Mouse (Mus musculus): ENCODE results near the gene Ly6g5c. TPM values are rescaled to one million over a fixed set of nuclear protein-coding genes. Genes with fewer than 3 reads are reported as not detected.

Ly6g5c gene
- total RNA-seq (2017), result not detected in 2 replicates

- ATAC-seq (ENCODE audit: extremely low read depth, insufficient number of reproducible peaks, low FRiP score, poor library complexity, severe bottlenecking), result no peak
Measured at GRCm38 (mm10) chr17:35108097-35108496, at the start of gene Ly6g5c. Gene Ly6g5c (plus strand): TSS chr17:35108279.

- ATAC-seq (ENCODE audit: extremely low read depth, insufficient number of reproducible peaks, low FRiP score, poor library complexity, severe bottlenecking), result no peak
Measured at GRCm38 (mm10) chr17:35058316-35058715, 49.8 kb upstream of the Ly6g5c start.

DNA sequence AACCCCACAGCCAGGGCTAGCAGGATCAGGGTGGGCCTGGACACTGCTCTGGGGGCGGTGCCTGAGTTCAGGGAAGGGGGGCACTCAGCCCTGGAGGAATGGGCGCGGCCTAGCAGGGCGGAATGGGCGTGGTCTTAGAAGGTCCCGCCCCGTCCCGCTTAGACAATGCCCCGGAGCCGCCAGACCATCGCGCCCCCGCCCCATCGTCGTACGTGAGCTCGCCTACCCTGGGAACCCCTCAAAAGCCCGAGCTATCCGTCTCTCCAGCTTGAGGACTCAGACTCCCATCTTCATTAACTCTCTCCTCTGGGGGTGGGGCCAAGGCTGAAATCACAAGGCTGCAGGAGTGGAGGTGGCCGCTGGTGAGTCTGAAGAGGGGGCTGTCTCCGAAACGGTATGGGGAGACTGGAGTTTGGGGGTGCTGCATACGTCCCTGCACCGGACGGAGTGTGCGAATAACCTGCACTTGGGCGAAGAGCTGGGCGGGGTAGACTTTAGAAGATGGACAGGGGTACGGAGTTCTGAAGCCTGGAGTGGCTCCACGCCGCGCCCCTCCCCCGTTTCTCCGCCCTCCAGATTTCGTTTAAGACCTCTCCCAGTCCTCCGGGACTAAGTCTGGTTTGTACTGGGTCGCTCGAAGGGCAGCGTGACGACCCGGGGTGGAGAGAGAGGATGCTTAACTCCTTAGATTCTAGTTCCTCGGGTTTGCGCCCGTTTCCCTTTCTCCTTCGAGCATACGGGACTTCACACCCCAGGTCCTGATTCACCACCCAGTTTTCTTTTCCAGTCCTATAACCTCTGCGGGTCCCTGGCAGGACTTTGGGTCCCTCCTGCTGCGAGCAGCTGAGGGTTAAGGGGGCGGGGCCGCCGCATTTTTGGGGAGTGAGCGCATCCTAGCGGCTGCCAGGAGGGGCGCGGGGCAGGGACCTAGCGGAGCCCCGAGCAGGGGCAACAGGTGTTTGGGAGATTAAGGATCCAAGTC, 48.9 kb upstream of the Ly6g5c start, which contains the start of gene Ddah2:
Gene Ddah2 (plus strand): TSS at position 125 of the 982 bp plus-strand sequence.
- peak; percentile 80 for ATAC-seq (ENCODE audit: extremely low read depth, insufficient number of reproducible peaks, low FRiP score, poor library complexity, severe bottlenecking)

GRCm38 (mm10) chr17:35060071-35060470, 48.0 kb upstream of the Ly6g5c start:
- no peak for ATAC-seq (ENCODE audit: extremely low read depth, insufficient number of reproducible peaks, low FRiP score, poor library complexity, severe bottlenecking)

DNA sequence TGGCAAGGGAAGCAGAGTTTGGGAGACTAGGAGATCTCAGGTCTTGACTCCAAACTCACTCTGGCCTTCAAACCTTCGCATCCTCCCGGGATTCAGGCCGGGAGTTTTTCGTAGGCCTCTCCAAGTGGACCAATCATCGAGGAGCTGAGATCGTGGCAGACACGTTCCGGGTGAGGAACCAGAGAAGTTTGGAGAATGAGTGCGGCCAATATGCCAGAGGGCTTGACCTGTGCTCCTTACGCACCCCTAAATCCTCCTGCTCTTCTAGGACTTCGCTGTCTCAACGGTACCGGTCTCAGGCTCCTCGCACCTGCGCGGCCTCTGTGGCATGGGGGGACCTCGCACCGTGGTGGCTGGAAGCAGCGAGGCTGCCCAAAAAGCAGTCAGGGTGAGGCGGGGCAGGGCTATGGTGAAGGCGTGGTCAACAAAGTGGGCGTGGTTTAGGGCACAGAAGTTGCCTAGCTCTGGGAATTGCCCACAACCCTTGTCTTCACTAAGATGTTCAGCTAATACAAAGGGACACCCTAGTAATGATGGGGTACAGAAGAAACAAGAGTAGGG, 47.3 kb upstream of the Ly6g5c start:
- no peak for ATAC-seq (ENCODE audit: extremely low read depth, insufficient number of reproducible peaks, low FRiP score, poor library complexity, severe bottlenecking)

GRCm38 (mm10) chr17:35061299-35061698, 46.8 kb upstream of the Ly6g5c start:
- ATAC-seq (ENCODE audit: extremely low read depth, insufficient number of reproducible peaks, low FRiP score, poor library complexity, severe bottlenecking), result no peak

DNA sequence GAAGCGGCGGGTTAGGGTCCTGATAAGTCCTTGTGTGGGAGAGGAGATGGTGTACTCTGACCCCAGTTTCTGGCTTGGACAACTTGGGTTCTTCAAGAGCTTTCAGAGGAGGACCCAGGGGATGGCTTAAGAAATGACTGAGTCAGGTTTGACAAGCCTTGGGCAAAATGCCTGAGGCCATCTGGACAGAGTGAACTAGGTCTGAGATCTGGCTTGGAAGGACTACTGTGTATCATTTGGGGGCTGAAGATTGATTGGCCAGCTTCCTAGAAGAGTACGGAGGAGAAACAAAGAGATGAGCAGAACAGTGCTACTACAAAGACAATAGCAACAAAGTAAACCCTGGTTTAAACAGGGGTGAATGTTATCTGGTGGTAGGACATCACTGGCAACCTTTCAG, 44.6 kb upstream of the Ly6g5c start:
- ATAC-seq (ENCODE audit: extremely low read depth, insufficient number of reproducible peaks, low FRiP score, poor library complexity, severe bottlenecking), result no peak

DNA sequence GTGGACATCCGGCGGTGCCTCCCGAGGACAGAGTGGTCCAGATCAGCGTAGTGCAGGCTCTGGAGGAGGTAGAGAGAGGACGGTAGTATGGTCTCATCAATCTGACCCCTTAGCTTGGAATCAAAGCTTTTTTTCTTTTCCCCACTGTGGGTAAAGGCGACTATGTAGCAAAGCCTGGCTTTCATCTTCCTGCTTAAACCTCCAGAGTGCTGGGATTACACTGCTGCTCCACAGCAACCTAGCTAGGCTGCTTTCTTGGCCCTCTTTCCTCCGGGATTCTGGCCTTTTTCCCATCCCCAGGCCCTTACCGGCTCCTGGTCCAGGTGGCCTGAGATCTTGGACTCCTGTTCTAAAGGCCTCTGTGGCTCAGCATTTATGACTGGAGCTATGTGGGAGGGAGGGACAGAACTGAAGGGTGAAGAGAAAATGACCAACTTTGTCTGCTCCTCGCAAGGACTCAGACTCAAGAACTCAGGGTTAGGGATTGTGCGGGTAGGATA, 43.7 kb upstream of the Ly6g5c start:
- ATAC-seq (ENCODE audit: extremely low read depth, insufficient number of reproducible peaks, low FRiP score, poor library complexity, severe bottlenecking), result no peak

- ATAC-seq (ENCODE audit: extremely low read depth, insufficient number of reproducible peaks, low FRiP score, poor library complexity, severe bottlenecking), result no peak
Measured at GRCm38 (mm10) chr17:35064951-35065947, 42.8 kb upstream of the Ly6g5c start, which contains the start of gene Ly6g6c. Gene Ly6g6c (plus strand): TSS chr17:35065388.

- ATAC-seq (ENCODE audit: extremely low read depth, insufficient number of reproducible peaks, low FRiP score, poor library complexity, severe bottlenecking), result no peak
Measured at GRCm38 (mm10) chr17:35066084-35066483, 42.0 kb upstream of the Ly6g5c start, which contains the start of gene Mpig6b. Gene Mpig6b (minus strand): TSS chr17:35066184.

GRCm38 (mm10) chr17:35068213-35068914, 39.7 kb upstream of the Ly6g5c start:
- no peak for ATAC-seq (ENCODE audit: extremely low read depth, insufficient number of reproducible peaks, low FRiP score, poor library complexity, severe bottlenecking)

DNA sequence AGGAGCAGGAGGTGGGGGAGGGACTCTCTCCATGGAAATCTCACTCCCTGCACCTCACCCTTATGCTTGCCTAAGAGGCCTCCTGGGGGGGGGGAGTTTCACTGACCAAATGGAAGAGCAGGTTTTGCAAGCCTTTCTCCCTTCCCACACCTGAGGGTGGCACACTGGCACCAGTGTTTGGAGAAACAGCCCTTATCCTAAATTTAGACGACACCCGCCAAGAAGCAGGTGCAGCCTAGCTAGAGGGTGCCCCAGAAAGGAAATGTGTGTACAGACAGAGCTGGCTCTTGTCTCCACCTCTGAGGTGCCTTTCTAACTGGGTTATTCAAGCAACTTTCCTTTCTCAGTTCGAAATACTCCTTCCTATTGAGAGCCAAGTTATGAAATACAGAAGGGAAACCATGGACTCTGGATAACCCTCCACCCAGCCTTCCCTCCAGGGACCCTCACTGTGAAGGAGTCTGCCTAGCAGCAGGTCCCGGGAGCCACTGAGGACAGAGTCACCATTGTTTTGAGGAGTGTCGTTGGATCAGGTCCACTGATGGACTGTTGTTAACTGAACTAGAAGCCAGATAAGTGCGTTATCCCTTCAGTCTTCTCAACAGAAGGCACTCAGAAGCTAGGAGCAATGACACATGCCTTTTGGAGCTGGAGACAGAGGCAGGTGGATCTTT, 37.4 kb upstream of the Ly6g5c start:
- ATAC-seq (ENCODE audit: extremely low read depth, insufficient number of reproducible peaks, low FRiP score, poor library complexity, severe bottlenecking), result no peak

- ATAC-seq (ENCODE audit: extremely low read depth, insufficient number of reproducible peaks, low FRiP score, poor library complexity, severe bottlenecking), result no peak
Measured at GRCm38 (mm10) chr17:35071454-35071853, 36.6 kb upstream of the Ly6g5c start.

- ATAC-seq (ENCODE audit: extremely low read depth, insufficient number of reproducible peaks, low FRiP score, poor library complexity, severe bottlenecking), result no peak
Measured at GRCm38 (mm10) chr17:35074097-35074496, 34.0 kb upstream of the Ly6g5c start.

DNA sequence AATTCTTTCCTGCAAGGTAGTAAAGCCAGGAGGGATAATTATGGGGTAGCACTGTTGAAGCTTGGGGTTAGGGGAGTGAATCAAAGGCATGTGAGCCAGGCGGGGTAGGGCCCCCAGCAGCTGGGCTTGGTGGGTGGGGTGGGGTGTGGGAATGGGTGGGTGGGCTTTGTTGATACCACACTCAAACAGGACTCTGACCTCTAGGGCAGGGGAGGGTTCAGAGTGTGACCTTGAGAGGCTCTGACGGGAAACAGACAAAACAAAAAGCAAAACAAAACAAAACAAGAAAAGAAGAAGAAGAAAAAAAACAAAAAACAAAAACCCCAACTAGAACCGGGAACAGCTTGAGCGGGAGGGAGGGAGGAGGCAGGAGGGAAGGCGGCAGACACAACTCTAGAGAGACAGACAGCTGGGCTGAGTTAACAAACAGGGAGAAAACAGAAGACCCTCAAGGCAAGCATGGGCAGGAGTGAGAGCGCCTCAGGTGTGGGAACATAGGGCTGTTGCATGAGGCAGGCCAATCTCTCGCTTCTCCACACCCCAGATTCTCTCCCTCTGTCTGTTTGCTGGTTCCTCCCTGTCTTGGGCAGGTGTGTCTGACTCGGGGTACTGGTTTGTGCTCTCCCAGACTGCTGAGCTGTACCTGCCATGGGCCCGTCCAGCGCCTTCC, 31.4 kb upstream of the Ly6g5c start, which contains the start of gene Ly6g6e:
Gene Ly6g6e (plus strand): TSS at position 396 of the 670 bp plus-strand sequence.
- no peak for ATAC-seq (ENCODE audit: extremely low read depth, insufficient number of reproducible peaks, low FRiP score, poor library complexity, severe bottlenecking)

DNA sequence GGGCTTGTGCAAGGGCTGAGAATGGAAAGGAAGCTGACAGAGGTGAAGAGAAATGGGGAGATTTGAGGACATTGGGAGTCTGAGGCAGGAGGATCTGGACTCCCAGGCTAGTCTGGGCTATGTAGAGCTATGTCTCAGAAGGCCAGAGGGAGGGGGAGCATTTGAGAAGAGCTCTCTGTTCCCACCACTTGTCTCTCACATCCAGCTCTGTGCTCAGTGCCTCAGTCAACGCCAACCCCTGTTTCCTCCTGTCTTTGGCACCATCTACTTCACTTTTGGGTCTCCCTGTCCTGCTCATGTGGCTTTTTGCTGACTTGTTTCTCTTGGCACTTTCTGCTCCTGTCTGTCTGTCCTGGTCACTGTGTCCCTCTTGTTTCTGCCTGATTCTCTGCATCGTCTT, 30.8 kb upstream of the Ly6g5c start:
- ATAC-seq (ENCODE audit: extremely low read depth, insufficient number of reproducible peaks, low FRiP score, poor library complexity, severe bottlenecking), result no peak

GRCm38 (mm10) chr17:35077786-35078233, 30.3 kb upstream of the Ly6g5c start, which contains the start of gene Ly6g6d:
Gene Ly6g6d (minus strand): TSS chr17:35078065.
- ATAC-seq (ENCODE audit: extremely low read depth, insufficient number of reproducible peaks, low FRiP score, poor library complexity, severe bottlenecking), result peak; percentile 45

Measured in neutrophil, adult 5-6 weeks (primary cell).